ENCODE assay signal across 17 mouse cellular contexts in genomic region chr4:107467831-107468230, GRCm38 (mm10). TPM values are rescaled to one million over a fixed set of nuclear protein-coding genes. Genes with fewer than 3 reads are reported as not detected.
A peak's percentile ranks its signal among the peaks of the same experiment; 100 is the strongest.
DNase-seq lines count a peak whose midpoint lies in the region; ATAC-seq and TF ChIP-seq lines count a peak whose summit lies in the region.
"Had no signal": no experiment of that assay in that cellular context is flagged by ENCODE, and none has a peak within 500 bp of the region (broad histone marks: within the 10 kb centered on the region; RNA-seq: fewer than 3 reads in every experiment).

No protein-coding gene starts in this region.

- in situ Hi-C loops in CH12.LX (cut with MboI; ENCODE audit: low pct_ligation_motif_present, low pct_unique_long_range_greater_than_20kb, low sequenced_read_pairs), result no loop called here

- H3K4me3 ChIP-seq in heart, embryonic 11.5 days (ENCODE audit: low read depth, low read length), result no peak overlapping the region
- H3K4me3 ChIP-seq in CH12.LX (replicated peaks in 1 of 3; ENCODE audit: low read depth in 2 of 3, low read length in 2 of 3, poor library complexity in 1 of 3), result no peak overlapping the region
- no peak overlapping the region for H3K4me3 ChIP-seq in layer of hippocampus, adult 2 months
- H3K4me3 ChIP-seq: embryonic facial prominence, embryonic 12.5 days; hindbrain, embryonic 13.5 days; limb, embryonic 13.5 days; neural tube, embryonic 13.5 days had no signal

- H3K79me2 ChIP-seq in CH12.LX (replicated peaks; ENCODE audit: control insufficient read depth, extremely low read depth, insufficient read depth, poor library complexity, severe bottlenecking), result no peaks in the 10 kb centered on the region

- TF ChIP-seq POLR2A in CH12.LX (IDR thresholded peaks at IDR 0.05; ENCODE audit: low read depth, low read length), result no peak

- no peak for TF ChIP-seq RAD21 in CH12.LX (IDR thresholded peaks at IDR 0.05; ENCODE audit: low read depth, low read length)

- 75% methylated on average over 7 of the region's 7 CpGs for WGBS in heart, embryonic 11.5 days (ENCODE audit: insufficient replicate concordance)

- no peak overlapping the region for H3K9ac ChIP-seq in heart, embryonic 11.5 days (ENCODE audit: low read depth, low read length)
- H3K9ac ChIP-seq in CH12.LX (ENCODE audit: insufficient read depth, low read depth), result no peak overlapping the region
- H3K9ac ChIP-seq: embryonic facial prominence, embryonic 12.5 days; hindbrain, embryonic 13.5 days; limb, embryonic 13.5 days had no signal

- no peak for TF ChIP-seq EP300 in CH12.LX (IDR thresholded peaks at IDR 0.05; ENCODE audit: low read length)

- H3K9me3 ChIP-seq in heart, embryonic 11.5 days (replicated peaks; ENCODE audit: control insufficient read depth, low read length), result no peaks in the 10 kb centered on the region
- H3K9me3 ChIP-seq in CH12.LX (replicated peaks; ENCODE audit: low read length), result no peaks in the 10 kb centered on the region
- H3K9me3 ChIP-seq: embryonic facial prominence, embryonic 12.5 days; hindbrain, embryonic 13.5 days; limb, embryonic 13.5 days; neural tube, embryonic 13.5 days had no signal

- dilution Hi-C loops in CH12.LX (cut with MboI; ENCODE audit: extremely low pct_ligation_motif_present, extremely low pct_unique_long_range_greater_than_20kb, low sequenced_read_pairs), result no loop called here

- no peak for TF ChIP-seq CTCF in CH12.LX (conservative IDR thresholded peaks at IDR 0.05 in 1 of 2, IDR thresholded peaks at IDR 0.05 in 1 of 2; ENCODE audit: low read depth in 2 of 2, low read length in 2 of 2)
- TF ChIP-seq CTCF in layer of hippocampus, adult 2 months (conservative IDR thresholded peaks at IDR 0.05), result no peak

- no peak for ATAC-seq in heart, embryonic 11.5 days (replicated peaks; ENCODE audit: insufficient number of reproducible peaks, low FRiP score, low TSS enrichment)
- peak; percentile 35; the same call in 1 of the 2 replicates for ATAC-seq in granulocyte monocyte progenitor cell, adult 5-6 weeks (replicated peaks; ENCODE audit: poor library complexity, severe bottlenecking)
- no peak for ATAC-seq in CD4-positive, CD25-positive, alpha-beta regulatory T cell, adult 4 months
- ATAC-seq: forebrain, embryonic 16.5 days had no signal

- H3K4me1 ChIP-seq in heart, embryonic 11.5 days (ENCODE audit: control insufficient read depth, insufficient read depth, low read length), result 0 out of 2 replicates have a peak, but pooled peaks cover 6% of the 10 kb centered on the region
- H3K4me1 ChIP-seq in CH12.LX (ENCODE audit: control insufficient read depth in 1 of 2, insufficient read depth in 2 of 2), result peaks cover 1 to 3% of the 10 kb centered on the region in 2 experiments; a peak in 1 of 4 replicates

- no peak overlapping the region for H3K27ac ChIP-seq in heart, embryonic 11.5 days (ENCODE audit: low read depth, low read length)
- no peak overlapping the region for H3K27ac ChIP-seq in CH12.LX (ENCODE audit: insufficient read depth, low read depth)
- H3K27ac ChIP-seq in layer of hippocampus, adult 2 months, result no peak overlapping the region
- H3K27ac ChIP-seq: embryonic facial prominence, embryonic 12.5 days; hindbrain, embryonic 13.5 days; limb, embryonic 13.5 days; macrophage; neural tube, embryonic 13.5 days had no signal

- peaks cover 12% of the 10 kb centered on the region for H3K27me3 ChIP-seq in heart, embryonic 11.5 days (ENCODE audit: control insufficient read depth, insufficient read depth, low read length)
- no peaks in the 10 kb centered on the region for H3K27me3 ChIP-seq in CH12.LX (replicated peaks)

- no peak overlapping the region for H3K4me2 ChIP-seq in heart, embryonic 11.5 days
- H3K4me2 ChIP-seq in CH12.LX (ENCODE audit: insufficient read depth, low read depth, poor library complexity, severe bottlenecking), result no peak overlapping the region
- H3K4me2 ChIP-seq: embryonic facial prominence, embryonic 12.5 days; hindbrain, embryonic 13.5 days; limb, embryonic 13.5 days; midbrain, embryonic 11.5 days; neural tube, embryonic 13.5 days had no signal

- H3K36me3 ChIP-seq in heart, embryonic 11.5 days (ENCODE audit: control insufficient read depth, insufficient read depth, low read length), result no peaks in the 10 kb centered on the region
- no peaks in the 10 kb centered on the region for H3K36me3 ChIP-seq in CH12.LX (replicated peaks in 1 of 2; ENCODE audit: control insufficient read depth in 1 of 2, insufficient read depth in 1 of 2, low read length in 1 of 2)
- H3K36me3 ChIP-seq: embryonic facial prominence, embryonic 12.5 days; hindbrain, embryonic 13.5 days; limb, embryonic 13.5 days; neural tube, embryonic 13.5 days had no signal

- peak; percentile 21 for DNase-seq in heart, postnatal 4 days
- DNase-seq in kidney, postnatal 4 days, result peak; percentile 44 to 59
- DNase-seq in kidney, adult 11 months, result no peak
- peak; percentile 12 for DNase-seq in CH12.LX (ENCODE audit: extremely low read depth)
- no peak for DNase-seq in layer of hippocampus, adult 2 months (ENCODE audit: low spot score in 2 of 2)
- DNase-seq: cerebellum, adult 9-10 months; thymus, postnatal 4 days had no signal

TF ChIP-seq in CH12.LX, 34 proteins besides CTCF, POLR2A, EP300 and RAD21:
- TF ChIP-seq MAFK (IDR thresholded peaks at IDR 0.05; ENCODE audit: insufficient replicate concordance, low read length), result peak; percentile 91
- no peak for TF ChIP-seq GABPA (IDR thresholded peaks at IDR 0.05; ENCODE audit: insufficient replicate concordance, low read depth, low read length)
- no peak for TF ChIP-seq POLR2AphosphoS2 (IDR thresholded peaks at IDR 0.05; ENCODE audit: low read depth, low read length)
- TF ChIP-seq CHD1 (IDR thresholded peaks at IDR 0.05; ENCODE audit: low read depth, low read length), result no peak
- TF ChIP-seq BHLHE40 (IDR thresholded peaks at IDR 0.05; ENCODE audit: low read depth, low read length), result no peak
- no peak for TF ChIP-seq E2F4 (IDR thresholded peaks at IDR 0.05; ENCODE audit: insufficient replicate concordance, low read depth, low read length)
- no peak for TF ChIP-seq PAX5 (IDR thresholded peaks at IDR 0.05; ENCODE audit: low read length)
- TF ChIP-seq MXI1 (IDR thresholded peaks at IDR 0.05; ENCODE audit: low read depth, low read length), result no peak
- no peak for TF ChIP-seq ETS1 (conservative IDR thresholded peaks at IDR 0.05; ENCODE audit: low read depth, low read length)
TF ChIP-seq in CH12.LX: peak in this region for 1.

RNA-seq across cellular contexts. Expression of gene Glis1, which starts 33.4 kb away (rescaled TPM):
- total RNA-seq in heart, postnatal 4 days (2021), result under 1 TPM; 0.26 to 0.79 TPM
- 0.80 and 0.94 TPM in 2 replicates for polyA plus RNA-seq in heart, embryonic 11.5 days (2014; fragmentation: Nextera tagmentation; extraction: Ambion mirVana)
- total RNA-seq in CH12.LX (2012; rRNA removed), result 0.08 TPM in 1 of 2 replicates, not detected in the other
- 0.17 TPM in 1 of 2 replicates, not detected in the other for total RNA-seq in CH12.LX (2014; rRNA removed)
- polyA plus RNA-seq in CH12.LX (2012; ENCODE audit: insufficient read length, low read depth), result 1.3 and 2.2 TPM in 2 replicates
- not detected in 2 replicates for total RNA-seq in granulocyte monocyte progenitor cell, adult 5-6 weeks (2014; fragmentation: Nextera tagmentation)
- not detected in 2 replicates for total RNA-seq in granulocyte monocyte progenitor cell, adult 5-6 weeks (2017)
- not detected for polyA plus RNA-seq in CD4-positive, CD25-positive, alpha-beta regulatory T cell, adult 4 months (2017; shearing (Covaris generic))
- total RNA-seq in layer of hippocampus, adult 2 months (2021), result 1 to 10 TPM in 1 of 2 experiments, under 1 TPM in 1; 0.64 to 2.5 TPM
- polyA plus RNA-seq: macrophage had no signal

Comparison
In these comparisons a context has a peak if more than half of its experiments do, and no peak if none do; other contexts are left out.
1. DNase-seq: peak in heart, postnatal 4 days (single experiment), kidney, postnatal 4 days (2 of 2) and CH12.LX (single experiment); none in kidney, adult 11 months (single experiment) and layer of hippocampus, adult 2 months (0 of 2).